Mouse (Mus musculus): ENCODE results near the gene Tbx2.

Tbx2 gene

GRCm38 (mm10) chr11:85886429-85886785 is 54.1 kb downstream of the Tbx2 start:
- no peak for DNase-seq (ENCODE audit: low read depth in 2 of 2, low spot score in 2 of 2)

- no peak for DNase-seq (ENCODE audit: low read depth in 2 of 2, low spot score in 2 of 2)
These were observed 54.9 kb downstream of the Tbx2 start for GRCm38 (mm10) chr11:85887273-85887672.

GRCm38 (mm10) chr11:85887801-85888450 is 55.6 kb downstream of the Tbx2 start:
- no peak for DNase-seq (ENCODE audit: low read depth in 2 of 2, low spot score in 2 of 2)

- DNase-seq (ENCODE audit: low read depth in 2 of 2, low spot score in 2 of 2), result no peak
These were observed 56.2 kb downstream of the Tbx2 start for GRCm38 (mm10) chr11:85888451-85888961.

GRCm38 (mm10) chr11:85889056-85889729 is 56.8 kb downstream of the Tbx2 start:
- DNase-seq (ENCODE audit: low read depth in 2 of 2, low spot score in 2 of 2), result no peak

GRCm38 (mm10) chr11:85889730-85890562 is 57.6 kb downstream of the Tbx2 start:
- no peak for DNase-seq (ENCODE audit: low read depth in 2 of 2, low spot score in 2 of 2)

- no peak for DNase-seq (ENCODE audit: low read depth in 2 of 2, low spot score in 2 of 2)
These were observed 58.2 kb downstream of the Tbx2 start for GRCm38 (mm10) chr11:85890563-85890845.

- no peak for DNase-seq (ENCODE audit: low read depth in 2 of 2, low spot score in 2 of 2)
These were observed 58.8 kb downstream of the Tbx2 start for GRCm38 (mm10) chr11:85891010-85891691.
